Mouse (Mus musculus) stomach, embryonic 16.5 days (tissue): ENCODE measurements around the gene Adgrg2. TPM values are rescaled to one million over a fixed set of nuclear protein-coding genes. Genes with fewer than 3 reads are reported as not detected.

ENCODE experiments used
- ATAC-seq: fragments of 200-750 bp; cut with Nextera tagmentation; 2 replicates; pipeline ENCODE4 v1.8.0; 2017; ENCODE audit warnings: moderate number of reproducible peaks, moderate TSS enrichment; ENCODE audit not compliant: insufficient read depth, low FRiP score
- H3K27ac ChIP-seq: fragments of 300-500 bp; sonication (generic); 2 replicates; pipeline ENCODE4 v1.5.1; 2014; ENCODE audit warnings: low read length
- H3K27me3 ChIP-seq: fragments of 300-500 bp; sonication (generic); 2 replicates; pipeline ENCODE4 v1.6.1; 2014; ENCODE audit warnings: low read length, control low read depth, mixed read lengths; ENCODE audit not compliant: control insufficient read depth, insufficient read depth
- H3K36me3 ChIP-seq: fragments of 300-500 bp; sonication (generic); 2 replicates; pipeline ENCODE4 v1.6.1; 2014; ENCODE audit warnings: low read length; ENCODE audit not compliant: control insufficient read depth, insufficient read depth
- H3K4me1 ChIP-seq: fragments of 300-500 bp; sonication (generic); 2 replicates; pipeline ENCODE4 v1.6.1; 2014; ENCODE audit warnings: low read length, control low read depth, mixed read lengths; ENCODE audit not compliant: control insufficient read depth, insufficient read depth
- H3K4me2 ChIP-seq: fragments of 300-500 bp; sonication (generic); 2 replicates; pipeline ENCODE4 v1.6.1; 2014; ENCODE audit warnings: low read depth, low read length, mixed read lengths
- H3K4me3 ChIP-seq: fragments of 300-500 bp; sonication (generic); replicated peaks from 2 replicates; pipeline ENCODE4 v1.5.1; 2014; ENCODE audit warnings: mild to moderate bottlenecking, low read length
- H3K9ac ChIP-seq: fragments of 300-500 bp; sonication (generic); 2 replicates; pipeline ENCODE4 v1.6.1; 2014; ENCODE audit warnings: low read length
- H3K9me3 ChIP-seq: fragments of 300-500 bp; sonication (generic); replicated peaks from 2 replicates; pipeline ENCODE4 v1.6.1; 2016; ENCODE audit warnings: low read length, control low read depth; ENCODE audit not compliant: control insufficient read depth
- WGBS: fragments of 180-500 bp; shearing (Covaris S2); extraction: QIAGEN DNeasy Blood & Tissue Kit; methylation state at CpG from one replicate; pipeline ENCODE4 v1.1.7; 2014; 5-methylcytosine and 5-hydroxymethylcytosine counted together
- polyA plus RNA-seq: library from polyadenylated mRNA; unstranded; fragments of >200 nt; fragmentation: Nextera tagmentation; extraction: Ambion mirVana; gene quantifications from 2 replicates; pipeline ENCODE4 v1.2.1, GENCODE M21; 2015

Gene Adgrg2
- polyA plus RNA-seq, 1 experiment from 2014 or later: 5.2 TPM

DNA sequence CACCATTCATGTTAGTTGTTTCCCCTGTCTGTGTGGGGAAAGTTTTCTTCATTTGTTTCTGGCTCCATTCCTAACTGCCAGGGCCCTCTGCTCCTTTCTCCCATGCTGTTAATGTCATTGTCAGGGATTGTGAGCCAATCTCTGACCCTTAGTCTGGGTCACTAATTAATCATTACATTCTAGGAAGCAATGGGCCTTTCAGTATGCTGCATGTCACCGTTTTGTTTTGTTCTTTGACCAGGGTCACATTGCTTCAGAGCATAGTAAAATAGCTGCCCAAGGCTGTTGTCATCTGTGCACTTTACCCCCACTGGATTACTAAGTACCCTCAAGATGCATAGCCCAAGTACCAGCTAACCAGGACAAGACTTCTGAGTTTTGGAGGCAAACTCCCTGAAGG, 36.0 kb downstream of the Adgrg2 start:
- no peak for ATAC-seq
- 24% methylated on average over 1 of the region's 1 CpGs for whole genome bisulfite sequencing
- Histone ChIP-seq H3K9me3 (no peaks in the 10 kb centered on the region), H3K4me3 (no peak overlapping the region), H3K9ac (no peak overlapping the region), H3K4me1 (no peaks in the 10 kb centered on the region), H3K36me3 (no peaks in the 10 kb centered on the region), H3K4me2 (no peak overlapping the region), H3K27ac (no peak overlapping the region), H3K27me3 (peaks cover 5% of the 10 kb centered on the region; the same call in 1 of the 2 replicates)

DNA sequence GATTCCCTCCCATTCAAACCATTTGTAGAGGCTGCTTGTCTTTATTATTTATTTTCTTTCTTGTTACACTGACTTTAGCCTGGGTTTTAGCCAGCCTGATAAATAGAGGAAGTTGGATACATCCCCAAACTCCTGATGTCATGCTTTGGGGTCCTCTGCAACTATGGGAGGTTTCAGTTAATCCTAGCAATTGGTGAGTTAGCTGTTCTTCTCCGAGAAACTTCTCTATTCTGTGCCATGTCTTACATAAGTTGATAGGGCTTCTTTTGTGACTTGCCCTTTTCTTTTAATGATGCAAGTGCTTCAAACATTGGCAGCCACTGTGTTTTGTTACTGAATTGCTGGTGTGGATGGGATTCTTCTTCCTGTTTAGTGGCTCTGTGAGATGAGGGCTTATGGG, 36.4 kb downstream of the Adgrg2 start:
- no peaks in the 10 kb centered on the region for H3K4me1 ChIP-seq
- H3K27ac ChIP-seq: no peak overlapping the region
- H3K9me3 ChIP-seq: no peaks in the 10 kb centered on the region
- ATAC-seq: no peak
- WGBS: 72% methylated on average over 1 of the region's 1 CpGs
- H3K4me2 ChIP-seq: no peak overlapping the region
- H3K36me3 ChIP-seq: no peaks in the 10 kb centered on the region
- H3K9ac ChIP-seq: no peak overlapping the region
- no peak overlapping the region for H3K4me3 ChIP-seq
- H3K27me3 ChIP-seq: peaks cover 5% of the 10 kb centered on the region; the same call in 1 of the 2 replicates

DNA sequence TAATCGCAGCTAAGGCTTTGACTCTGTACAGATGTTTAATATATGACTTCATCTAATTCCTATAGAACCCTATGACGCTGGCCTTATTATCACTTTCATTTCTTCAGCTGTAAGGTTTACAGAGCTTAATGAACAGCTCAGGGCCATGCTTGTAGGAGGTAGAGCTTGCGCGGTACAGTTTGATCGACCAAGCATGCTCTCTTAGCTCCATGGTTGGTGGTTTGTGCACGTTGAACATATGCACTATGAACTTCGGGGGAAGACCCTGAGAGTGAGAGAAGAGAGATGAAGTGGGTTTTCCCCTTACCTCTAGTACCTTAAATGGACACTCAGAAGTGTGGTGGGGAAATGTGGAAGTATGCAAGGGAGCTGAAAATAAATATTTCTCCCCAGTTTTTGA, 41.7 kb downstream of the Adgrg2 start:
- ATAC-seq: no peak
- Histone ChIP-seq H3K27ac (no peak overlapping the region), H3K9me3 (no peaks in the 10 kb centered on the region), H3K4me1 (no peaks in the 10 kb centered on the region), H3K4me2 (no peak overlapping the region), H3K36me3 (no peaks in the 10 kb centered on the region), H3K9ac (no peak overlapping the region), H3K27me3 (peaks cover 1% of the 10 kb centered on the region; the same call in 1 of the 2 replicates), H3K4me3 (no peak overlapping the region)
- WGBS: 80% methylated on average over 7 of the region's 7 CpGs

DNA sequence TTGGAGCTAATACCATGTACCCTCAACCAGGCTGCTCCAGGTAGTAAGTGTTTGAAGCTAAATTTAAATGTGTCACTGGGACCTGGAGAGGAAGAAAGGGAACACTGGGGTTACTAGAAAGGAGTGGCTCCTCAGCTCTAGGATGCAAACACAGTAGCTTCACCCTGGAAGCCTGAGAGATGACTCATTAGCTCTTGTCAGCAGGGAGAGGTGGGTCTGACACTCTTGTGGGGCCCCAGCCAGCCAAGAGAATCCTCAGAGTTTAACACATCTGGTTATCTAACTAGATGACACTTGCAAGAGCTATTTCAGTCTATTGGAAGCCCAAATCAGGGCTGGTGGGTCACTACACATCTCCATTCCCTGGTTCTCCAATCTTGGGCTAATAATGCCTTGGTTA, 50.8 kb downstream of the Adgrg2 start:
- Histone ChIP-seq H3K4me3 (no peak overlapping the region), H3K27ac (no peak overlapping the region), H3K36me3 (no peaks in the 10 kb centered on the region), H3K27me3 (peaks cover 3% of the 10 kb centered on the region; the same call in 1 of the 2 replicates), H3K9me3 (no peaks in the 10 kb centered on the region), H3K4me1 (no peaks in the 10 kb centered on the region), H3K9ac (no peak overlapping the region), H3K4me2 (no peak overlapping the region)
- no peak for ATAC-seq

DNA sequence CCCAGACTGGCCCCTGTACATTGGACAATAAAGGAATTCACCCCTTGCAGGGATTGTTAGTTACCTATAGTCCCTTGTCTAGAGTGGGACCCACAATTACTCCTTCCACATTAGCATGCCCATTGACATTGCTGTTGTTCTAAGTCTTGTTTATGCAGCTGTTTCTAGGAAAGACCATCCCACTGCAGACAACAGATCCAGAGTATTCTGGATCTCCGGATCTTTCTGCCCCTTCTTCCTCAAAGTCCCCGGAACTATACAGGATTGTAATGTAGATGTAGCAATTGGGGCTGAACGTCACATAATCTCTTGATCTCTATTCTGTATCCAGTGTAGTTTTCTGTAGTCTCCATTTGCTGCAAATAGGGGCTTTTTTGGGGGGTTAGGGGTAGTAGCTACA, 57.9 kb downstream of the Adgrg2 start:
- Histone ChIP-seq H3K4me2 (no peak overlapping the region), H3K27ac (no peak overlapping the region), H3K4me3 (no peak overlapping the region), H3K9me3 (no peaks in the 10 kb centered on the region), H3K4me1 (no peaks in the 10 kb centered on the region), H3K9ac (no peak overlapping the region), H3K27me3 (no peaks in the 10 kb centered on the region), H3K36me3 (no peaks in the 10 kb centered on the region)
- no peak for ATAC-seq
- WGBS: 87% methylated on average over 3 of the region's 3 CpGs

DNA sequence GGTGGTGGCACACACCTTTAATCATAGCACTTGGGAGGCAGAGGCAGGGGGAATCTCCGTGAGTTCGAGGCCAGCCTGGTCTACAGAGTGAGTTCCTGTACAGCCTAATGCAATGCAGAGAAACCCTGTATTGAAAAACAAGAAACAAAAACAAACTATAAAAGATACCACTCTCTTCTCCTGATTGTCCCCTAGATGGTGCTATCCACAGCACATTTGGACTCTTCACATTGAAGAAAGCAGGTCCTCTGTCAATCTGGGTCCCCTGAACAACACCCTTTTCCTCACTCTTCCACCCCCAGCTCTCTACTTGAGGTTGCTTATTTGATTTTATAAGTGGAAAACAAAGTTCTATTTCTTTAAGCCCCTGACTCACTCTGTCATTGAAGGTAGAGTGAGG, 58.9 kb downstream of the Adgrg2 start:
- no peaks in the 10 kb centered on the region for H3K4me1 ChIP-seq
- no peak overlapping the region for H3K27ac ChIP-seq
- 46% methylated on average over 2 of the region's 2 CpGs for WGBS
- no peak for ATAC-seq
- no peaks in the 10 kb centered on the region for H3K36me3 ChIP-seq
- no peak overlapping the region for H3K4me2 ChIP-seq
- no peaks in the 10 kb centered on the region for H3K9me3 ChIP-seq
- H3K27me3 ChIP-seq: no peaks in the 10 kb centered on the region
- H3K4me3 ChIP-seq: no peak overlapping the region
- H3K9ac ChIP-seq: no peak overlapping the region

DNA sequence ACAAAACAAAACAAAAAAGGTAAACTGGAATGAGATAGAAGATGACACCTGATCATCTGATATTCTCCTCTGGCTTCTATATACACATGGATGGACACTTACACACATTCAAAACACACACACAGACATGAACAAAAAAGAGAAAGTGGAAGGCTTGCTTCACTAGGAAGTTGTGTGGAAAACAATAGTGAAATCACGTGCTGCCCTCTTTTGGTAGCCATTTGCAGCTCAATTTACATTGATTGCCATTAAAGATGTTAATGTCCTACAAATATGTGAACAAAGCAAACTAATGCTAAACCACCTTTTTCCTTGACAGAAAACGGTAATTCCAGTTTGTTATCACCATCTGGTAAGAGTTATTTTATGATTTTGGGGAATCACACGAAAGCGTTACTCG, 65.2 kb downstream of the Adgrg2 start:
- no peak overlapping the region for H3K4me3 ChIP-seq
- H3K36me3 ChIP-seq: no peaks in the 10 kb centered on the region
- H3K9ac ChIP-seq: no peak overlapping the region
- H3K9me3 ChIP-seq: no peaks in the 10 kb centered on the region
- no peaks in the 10 kb centered on the region for H3K27me3 ChIP-seq
- no peak for ATAC-seq
- WGBS: 63% methylated on average over 5 of the region's 5 CpGs
- H3K4me1 ChIP-seq: no peaks in the 10 kb centered on the region
- no peak overlapping the region for H3K27ac ChIP-seq
- H3K4me2 ChIP-seq: no peak overlapping the region

DNA sequence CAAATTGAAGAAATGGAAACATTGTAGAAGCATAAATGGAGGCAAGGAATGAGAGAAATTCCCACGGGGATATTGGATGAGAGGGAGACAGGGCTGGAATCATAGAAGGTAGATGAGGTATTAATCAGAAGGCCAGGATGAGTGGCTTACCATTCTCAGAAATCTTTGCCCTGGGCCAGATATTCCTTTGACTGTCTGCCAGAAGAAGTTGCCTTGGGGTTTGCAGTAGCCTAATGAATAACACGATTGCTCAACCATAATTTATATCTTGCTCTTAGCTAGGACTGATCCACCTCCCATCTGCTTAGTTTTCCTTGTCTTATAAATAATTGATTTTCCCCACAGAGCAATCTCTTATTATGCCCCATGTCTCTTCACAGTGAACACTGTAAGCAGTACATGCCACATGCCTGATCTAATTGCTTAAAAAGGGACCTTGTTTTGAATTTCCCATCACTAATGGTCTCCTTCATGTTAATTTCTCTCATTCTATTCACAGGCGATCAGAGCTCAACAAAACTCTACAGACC, 80.8 kb downstream of the Adgrg2 start:
- no peak for ATAC-seq
- Histone ChIP-seq H3K27me3 (peaks cover 5% of the 10 kb centered on the region; the same call in 1 of the 2 replicates), H3K9me3 (no peaks in the 10 kb centered on the region), H3K36me3 (no peaks in the 10 kb centered on the region), H3K4me1 (no peaks in the 10 kb centered on the region), H3K4me3 (no peak overlapping the region), H3K4me2 (no peak overlapping the region), H3K27ac (no peak overlapping the region), H3K9ac (no peak overlapping the region)
- WGBS: 81% methylated on average over 3 of the region's 3 CpGs

DNA sequence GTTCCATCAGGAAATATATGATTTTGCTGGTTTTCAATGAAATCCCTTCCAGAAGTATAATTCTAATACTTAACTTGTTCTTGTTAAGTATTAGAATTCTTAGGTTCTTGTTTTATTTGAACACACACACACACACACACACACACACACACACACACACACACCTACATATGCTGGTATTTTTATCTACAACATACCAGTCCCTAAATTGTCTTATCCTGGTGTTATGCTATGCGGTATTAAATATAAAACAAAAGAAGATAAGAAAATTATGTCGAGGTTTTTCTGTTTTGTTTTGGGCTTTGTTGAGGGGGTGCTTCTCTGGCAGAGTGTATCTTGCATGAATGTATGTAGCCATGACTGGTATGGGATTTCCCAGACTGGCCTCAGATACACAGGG, 99.3 kb downstream of the Adgrg2 start:
- no peaks in the 10 kb centered on the region for H3K36me3 ChIP-seq
- WGBS: 82% methylated on average over 2 of the region's 2 CpGs
- H3K27me3 ChIP-seq: no peaks in the 10 kb centered on the region; the same call in 1 of the 2 replicates
- no peak overlapping the region for H3K4me2 ChIP-seq
- no peak for ATAC-seq
- H3K27ac ChIP-seq: no peak overlapping the region
- H3K4me1 ChIP-seq: no peaks in the 10 kb centered on the region
- H3K4me3 ChIP-seq: no peak overlapping the region
- no peak overlapping the region for H3K9ac ChIP-seq
- no peaks in the 10 kb centered on the region for H3K9me3 ChIP-seq

DNA sequence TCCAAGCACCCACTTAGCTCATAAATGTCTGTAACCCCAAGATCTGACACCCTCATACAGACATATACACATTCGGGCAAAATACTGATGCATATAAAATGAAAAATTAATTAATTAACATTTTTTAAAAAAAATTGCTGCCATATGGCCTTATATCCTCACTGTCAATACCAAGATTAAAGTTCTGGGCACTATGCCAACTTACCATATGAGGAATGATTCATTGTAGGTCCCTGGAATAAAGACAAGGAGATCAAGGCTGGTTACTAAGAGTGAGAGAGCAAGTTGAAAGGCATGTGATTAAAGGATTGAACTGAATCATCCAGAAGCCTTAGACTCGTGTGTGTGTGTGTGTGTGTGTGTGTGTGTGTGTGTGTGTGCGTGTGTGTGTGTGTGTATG, 103.8 kb downstream of the Adgrg2 start:
- no peak overlapping the region for H3K9ac ChIP-seq
- H3K9me3 ChIP-seq: no peaks in the 10 kb centered on the region
- H3K36me3 ChIP-seq: no peaks in the 10 kb centered on the region
- peaks cover 4% of the 10 kb centered on the region; the same call in 1 of the 2 replicates for H3K27me3 ChIP-seq
- no peak overlapping the region for H3K4me2 ChIP-seq
- no peak overlapping the region for H3K27ac ChIP-seq
- ATAC-seq: no peak
- no peak overlapping the region for H3K4me3 ChIP-seq
- 52% methylated on average over 2 of the region's 3 CpGs for WGBS
- no peaks in the 10 kb centered on the region for H3K4me1 ChIP-seq
